Mouse (Mus musculus) lung, postnatal 10 days (tissue): ENCODE results near the gene Gjb4.

Source experiments
- DNase-seq: peaks from one replicate; pipeline ENCODE4 v3.0.0; 2021

The Gjb4 gene

GRCm38 (mm10) chr4:127353951-127354438 lies at the start of gene Gjb4:
Gjb4 (minus strand) TSS chr4:127354081.
- no peak for DNase-seq

GRCm38 (mm10) chr4:127402614-127403013 lies 48.7 kb upstream of the Gjb4 start:
- DNase-seq, result no peak

DNA sequence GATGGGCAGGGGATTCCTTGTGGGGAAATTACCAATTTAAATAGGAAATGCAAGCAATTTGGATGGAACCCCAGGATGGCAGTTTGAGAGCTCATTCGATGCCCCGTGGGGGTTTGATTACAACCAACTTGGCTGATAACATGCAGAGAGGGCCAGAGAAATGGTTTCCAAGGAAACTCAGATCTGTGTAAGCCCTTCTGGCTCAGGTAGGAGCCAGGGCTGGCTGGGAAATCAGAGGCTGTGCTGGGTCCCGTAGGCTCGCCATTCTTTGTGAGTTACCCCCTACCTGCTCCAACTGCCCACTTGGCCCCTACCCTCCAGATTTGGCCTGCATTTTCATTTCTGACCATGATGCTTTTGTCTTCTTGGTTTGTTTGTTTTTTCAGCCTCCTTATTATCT lies 48.3 kb upstream of the Gjb4 start:
- no peak for DNase-seq

GRCm38 (mm10) chr4:127400165-127401145 lies 46.6 kb upstream of the Gjb4 start:
- DNase-seq, result no peak

GRCm38 (mm10) chr4:127395591-127395990 lies 41.7 kb upstream of the Gjb4 start:
- DNase-seq, result peak; percentile 12

DNA sequence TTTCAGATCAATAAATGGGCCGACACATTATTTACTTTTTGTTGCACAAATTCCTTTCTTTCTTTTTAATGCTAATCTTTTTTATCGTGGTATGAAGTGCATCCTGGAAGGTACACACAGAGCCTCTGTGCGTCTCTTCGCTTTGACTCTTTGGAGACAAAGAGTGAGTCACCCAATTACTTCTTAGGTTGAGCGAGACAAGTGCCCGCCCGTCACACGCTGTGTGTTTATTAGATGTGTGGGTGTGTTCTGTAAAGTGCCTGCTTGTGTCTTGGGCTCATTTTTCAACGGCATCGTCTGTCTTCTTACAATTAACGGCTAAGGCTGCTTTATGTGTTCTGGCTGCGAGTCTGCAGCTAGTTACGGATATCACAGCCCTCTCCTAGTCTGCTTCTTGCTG lies 35.8 kb upstream of the Gjb4 start:
- no peak for DNase-seq

GRCm38 (mm10) chr4:127377344-127377743 lies 23.5 kb upstream of the Gjb4 start:
- no peak for DNase-seq

DNA sequence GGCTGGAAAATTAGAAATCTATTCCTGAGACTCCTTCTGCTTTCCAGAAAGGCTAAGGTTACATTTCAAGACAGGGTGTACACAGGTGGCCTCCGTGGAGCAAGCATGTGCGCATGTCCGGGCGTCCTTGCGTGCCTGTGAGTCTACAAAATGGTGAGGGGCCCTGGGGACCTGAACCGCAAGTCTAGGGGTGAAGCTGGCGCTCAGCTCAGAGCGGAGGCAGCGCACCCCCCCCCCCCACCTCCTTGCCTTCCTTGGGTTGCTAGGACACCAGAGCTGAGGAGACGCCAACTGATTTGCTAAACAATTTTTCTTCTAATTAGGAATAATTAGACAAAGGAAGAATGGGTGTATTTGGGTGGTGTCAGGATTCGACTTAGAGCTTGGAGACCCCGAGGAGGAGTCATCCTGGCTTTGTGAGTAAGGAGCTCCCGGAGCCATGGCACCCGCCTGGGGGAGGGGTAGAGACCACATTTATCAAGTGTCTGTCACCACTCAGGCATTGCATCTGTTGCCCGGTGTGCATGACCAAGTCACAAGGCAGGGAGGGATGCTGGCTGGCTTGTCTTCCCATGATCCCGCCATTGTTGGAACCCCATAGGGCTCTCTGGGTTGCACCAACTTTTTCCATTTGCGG lies 21.8 kb upstream of the Gjb4 start:
- DNase-seq, result no peak

- no peak for DNase-seq
These were observed 20.8 kb upstream of the Gjb4 start for GRCm38 (mm10) chr4:127374645-127375044.

GRCm38 (mm10) chr4:127373491-127373890 lies 19.6 kb upstream of the Gjb4 start:
- no peak for DNase-seq

DNA sequence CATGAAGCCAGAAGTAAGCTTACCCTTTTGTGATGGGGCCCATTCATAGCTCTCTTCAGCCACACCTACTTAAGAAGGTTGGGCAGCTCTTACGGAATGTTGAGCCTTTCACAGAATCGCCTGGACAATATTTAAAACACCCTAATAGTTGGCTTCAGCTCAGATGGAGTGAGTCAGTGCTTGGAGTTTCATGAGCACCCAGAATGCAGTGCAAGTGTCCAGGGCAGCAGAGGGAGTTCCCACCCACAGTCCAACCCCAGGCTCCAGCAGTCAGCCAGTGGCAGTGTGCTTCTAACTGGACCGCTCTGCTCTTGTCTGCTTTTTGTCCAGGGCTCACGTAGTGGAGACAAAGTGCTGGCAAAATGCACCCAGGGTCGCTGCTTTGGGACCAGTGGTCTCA lies 17.7 kb upstream of the Gjb4 start:
- DNase-seq, result peak; percentile 64

- DNase-seq, result no peak
These were observed 16.6 kb upstream of the Gjb4 start for GRCm38 (mm10) chr4:127370447-127370846.

DNA sequence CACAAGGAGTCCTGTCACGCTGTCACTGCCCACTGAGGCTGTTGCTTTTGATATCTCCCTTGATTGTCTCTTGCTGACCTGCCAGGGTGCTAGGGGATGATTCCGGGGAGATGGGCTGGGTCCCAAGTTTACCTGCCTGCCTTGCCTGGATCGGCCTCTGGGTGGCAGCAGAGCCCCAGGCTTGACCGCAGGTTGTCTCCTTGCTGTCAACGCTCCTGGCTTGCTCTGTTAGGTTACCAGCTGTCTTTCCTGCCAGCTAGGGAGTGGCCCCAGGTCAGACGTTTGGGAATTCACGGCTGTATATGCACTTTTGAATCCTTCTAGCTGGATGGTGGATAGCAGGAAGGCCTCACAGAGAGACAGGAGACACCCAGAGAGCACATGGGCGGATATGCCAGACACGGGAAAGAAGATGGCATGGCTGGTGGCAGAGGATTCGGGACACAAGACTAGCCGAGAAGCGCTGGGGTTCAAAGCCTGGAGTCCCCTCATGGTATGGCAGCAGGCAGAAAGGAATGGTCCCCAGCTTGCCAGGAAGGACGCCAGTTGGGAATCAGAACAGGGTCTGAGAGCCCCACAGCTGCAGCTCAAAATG lies 14.6 kb upstream of the Gjb4 start:
- peak; percentile 74 for DNase-seq

- no peak for DNase-seq
These were observed 12.0 kb upstream of the Gjb4 start for GRCm38 (mm10) chr4:127365834-127366233.

DNA sequence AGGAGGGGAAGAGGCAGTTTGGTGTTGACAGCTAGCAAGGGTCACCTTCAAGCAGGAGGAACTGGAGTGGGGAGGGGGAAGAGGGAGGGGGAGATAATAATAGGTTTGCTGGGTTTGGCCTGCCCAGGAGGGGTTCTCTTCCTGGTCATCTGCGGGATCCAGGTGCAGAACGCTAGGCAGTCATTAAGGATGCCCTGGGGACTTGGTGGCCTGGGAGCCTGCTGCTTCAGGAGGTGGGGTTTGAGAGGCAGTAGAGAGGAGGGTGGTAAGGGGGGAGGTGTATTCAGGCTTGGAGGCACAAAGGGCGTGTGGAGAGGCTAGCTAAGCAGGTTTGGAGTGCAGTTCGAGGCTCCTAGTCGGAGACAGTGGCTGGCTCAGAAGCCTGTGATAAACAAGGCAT lies 11.6 kb upstream of the Gjb4 start:
- no peak for DNase-seq

DNA sequence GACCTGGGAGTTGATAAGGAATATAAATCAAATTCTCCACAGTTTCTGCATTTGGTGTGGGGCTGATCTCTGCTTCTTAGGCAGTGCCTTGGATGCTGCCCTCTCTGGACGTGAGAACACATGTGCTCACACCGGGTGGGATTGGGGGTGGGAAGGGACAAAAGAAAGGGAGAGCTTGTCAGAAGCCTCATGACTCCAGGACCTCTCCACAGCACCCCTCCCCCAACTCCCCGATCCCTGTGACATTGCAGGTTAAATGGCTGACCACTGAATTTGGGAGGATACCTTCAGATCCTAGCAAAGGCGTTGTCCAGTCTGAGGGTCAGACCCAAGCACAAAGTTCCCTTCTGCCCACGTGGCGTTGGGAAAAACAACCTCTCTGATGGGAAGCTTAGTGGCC lies 10.6 kb upstream of the Gjb4 start:
- no peak for DNase-seq

GRCm38 (mm10) chr4:127363331-127363730 lies 9.4 kb upstream of the Gjb4 start:
- no peak for DNase-seq

DNA sequence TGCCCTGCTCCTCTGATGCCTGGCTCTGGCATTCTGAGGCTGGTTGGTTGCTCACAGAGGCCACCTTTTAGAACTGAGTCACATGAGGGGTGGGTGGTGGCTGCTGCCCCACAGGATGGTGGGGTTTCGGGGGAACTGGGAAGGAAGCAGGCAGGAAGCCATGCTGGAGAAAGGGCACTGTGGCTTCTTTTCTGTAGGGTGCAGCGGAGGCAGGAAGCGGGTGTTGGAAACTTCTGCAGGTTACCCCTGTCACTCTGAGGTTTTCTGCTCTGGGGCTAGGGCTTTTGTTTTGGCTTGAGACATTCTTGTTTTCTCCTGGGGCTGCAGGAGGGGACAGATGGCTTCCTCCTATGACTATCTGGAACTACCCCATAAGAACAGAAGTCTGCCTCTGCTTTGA lies 8.6 kb upstream of the Gjb4 start:
- no peak for DNase-seq

DNA sequence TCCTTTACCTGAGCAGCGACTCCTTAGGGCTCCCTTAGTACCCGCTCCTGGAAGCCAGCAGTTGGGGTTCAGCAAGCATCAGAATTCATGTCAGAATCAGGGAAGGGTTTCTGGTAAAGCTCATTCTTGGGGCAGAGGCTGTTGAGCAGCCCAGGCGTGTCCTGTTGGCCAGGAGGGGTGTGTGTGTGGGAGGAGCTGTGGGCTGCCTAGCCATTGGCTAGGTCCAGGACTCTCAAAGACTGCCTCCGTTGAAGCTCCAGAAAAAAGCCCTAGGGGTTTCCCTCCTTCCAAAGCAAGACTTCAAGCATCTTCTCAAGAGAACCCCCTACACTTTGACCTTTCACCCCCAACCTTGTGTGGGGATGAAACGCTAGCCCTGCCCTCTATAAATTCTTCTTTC lies 4.1 kb upstream of the Gjb4 start, which contains the start of gene Gjb5:
Gene Gjb5 (minus strand): TSS at position 164 of the 400 bp plus-strand sequence.
- DNase-seq, result peak; percentile 21

DNA sequence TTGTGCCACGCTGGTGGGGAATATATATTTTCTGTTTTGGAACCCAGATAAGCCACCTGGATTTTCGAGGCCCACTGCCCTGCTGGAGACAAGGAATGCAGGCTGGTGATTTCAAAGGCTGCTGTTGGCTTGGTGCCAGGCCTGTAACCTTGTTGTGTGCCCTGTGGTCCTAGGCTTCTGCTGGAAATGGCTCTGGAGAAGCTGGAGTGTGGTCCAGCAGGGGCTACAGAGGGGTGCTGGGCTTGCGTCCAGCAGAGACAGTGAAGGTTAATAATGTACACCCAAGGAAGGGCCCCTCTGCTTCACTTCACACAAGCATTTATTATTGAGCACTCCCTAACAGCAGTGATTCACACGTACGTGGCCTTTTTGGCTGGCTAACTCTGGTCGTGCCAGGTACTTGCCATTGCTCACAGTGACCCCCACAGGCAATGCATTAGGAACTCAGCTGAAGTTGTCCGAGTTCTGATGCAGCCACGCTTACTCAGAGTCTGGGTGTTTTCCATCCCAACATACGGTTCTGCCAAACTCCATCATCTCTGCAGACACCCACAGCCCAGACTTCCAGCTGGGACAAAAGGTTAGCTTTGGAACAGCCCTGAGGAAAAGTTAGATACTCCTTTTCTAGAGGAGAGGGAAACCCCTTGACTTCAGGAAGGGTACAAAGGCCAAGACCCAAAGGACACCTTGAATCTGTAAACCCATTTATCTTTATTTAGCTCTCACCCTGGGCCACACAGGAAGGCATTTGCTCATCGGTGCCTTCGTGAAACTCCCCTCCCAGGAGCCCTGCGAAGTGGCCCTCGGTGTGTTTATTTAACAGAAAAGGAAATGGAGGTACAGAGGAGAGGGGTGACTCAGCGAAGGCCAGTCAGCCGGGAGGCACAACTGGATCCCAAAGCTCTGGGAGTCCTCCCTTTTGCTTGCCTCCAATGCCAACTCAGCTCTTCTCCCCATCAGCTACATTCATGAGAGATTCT lies 915 bp upstream of the Gjb4 start:
- DNase-seq, result no peak

- DNase-seq, result no peak
These were observed 1.3 kb downstream of the Gjb4 start for GRCm38 (mm10) chr4:127352594-127352993.
